Mouse (Mus musculus) ovary, postnatal 10 days (tissue): ENCODE data around the gene Akap9.
"Not testable (repeated sequence)": the region's sequence is repeated elsewhere in the genome, so short reads cannot be mapped to it uniquely, and the experiment has no call there.

Experiments
- DNase-seq: peaks from one replicate; pipeline ENCODE4 v3.0.0; 2022; ENCODE audit warnings: low spot score

The Akap9 gene

GRCm38 (mm10) chr5:3969114-3969513 lies 41.3 kb downstream of the Akap9 start:
- DNase-seq, result no peak

GRCm38 (mm10) chr5:3970936-3971335 lies 43.1 kb downstream of the Akap9 start:
- no peak for DNase-seq

GRCm38 (mm10) chr5:3973764-3974163 lies 45.9 kb downstream of the Akap9 start:
- DNase-seq, result no peak

GRCm38 (mm10) chr5:3974896-3975295 lies 47.0 kb downstream of the Akap9 start:
- DNase-seq, result no peak

- DNase-seq, result no peak
Measured at GRCm38 (mm10) chr5:3976111-3976510, 48.3 kb downstream of the Akap9 start.

- DNase-seq, result no peak
Measured at GRCm38 (mm10) chr5:3977904-3978303, 50.0 kb downstream of the Akap9 start.

- DNase-seq, result no peak
Measured at GRCm38 (mm10) chr5:3989608-3990007, 61.8 kb downstream of the Akap9 start.

- no peak for DNase-seq
Measured at GRCm38 (mm10) chr5:3990499-3990898, 62.6 kb downstream of the Akap9 start.

GRCm38 (mm10) chr5:4004531-4005469 lies 76.9 kb downstream of the Akap9 start:
- no peak for DNase-seq

GRCm38 (mm10) chr5:4006606-4007005 lies 78.8 kb downstream of the Akap9 start:
- DNase-seq, result no peak

- no peak for DNase-seq
Measured at GRCm38 (mm10) chr5:4008266-4008665, 80.4 kb downstream of the Akap9 start.

- no peak for DNase-seq
Measured at GRCm38 (mm10) chr5:4009540-4009939, 81.7 kb downstream of the Akap9 start.

GRCm38 (mm10) chr5:4017646-4018045 lies 89.8 kb downstream of the Akap9 start:
- DNase-seq, result not testable (repeated sequence)

- no peak for DNase-seq
Measured at GRCm38 (mm10) chr5:4019377-4019776, 91.5 kb downstream of the Akap9 start.

GRCm38 (mm10) chr5:4020018-4020417 lies 92.2 kb downstream of the Akap9 start:
- DNase-seq, result no peak

GRCm38 (mm10) chr5:4023186-4023585 lies 95.3 kb downstream of the Akap9 start:
- no peak for DNase-seq

GRCm38 (mm10) chr5:4023742-4024681 lies 96.2 kb downstream of the Akap9 start:
- DNase-seq, result no peak

- no peak for DNase-seq
Measured at GRCm38 (mm10) chr5:4024727-4025126, 96.9 kb downstream of the Akap9 start.

- not testable (repeated sequence) for DNase-seq
Measured at GRCm38 (mm10) chr5:4026336-4026735, 98.5 kb downstream of the Akap9 start.

- no peak for DNase-seq
Measured at GRCm38 (mm10) chr5:4028486-4029173, 100.8 kb downstream of the Akap9 start.

- DNase-seq, result no peak
Measured at GRCm38 (mm10) chr5:4031846-4032245, 104.0 kb downstream of the Akap9 start.

- DNase-seq, result no peak
Measured at GRCm38 (mm10) chr5:4036686-4037085, 108.8 kb downstream of the Akap9 start.
